Mouse (Mus musculus) neural tube, embryonic 15.5 days (tissue): Measurements from ENCODE around the gene Rpl6. TPM values are rescaled to one million over a fixed set of nuclear protein-coding genes. Genes with fewer than 3 reads are reported as not detected.

Source experiments
- ATAC-seq: fragments of 200-750 bp; cut with Nextera tagmentation; 2 replicates; pipeline ENCODE4 v1.8.0; 2017; ENCODE audit warnings: mild to moderate bottlenecking, moderate TSS enrichment, moderate library complexity; ENCODE audit not compliant: low FRiP score
- H3K27ac ChIP-seq: fragments of 300-500 bp; sonication (generic); replicated peaks from 2 replicates; pipeline ENCODE4 v1.5.1; 2015; ENCODE audit warnings: mild to moderate bottlenecking, inconsistent platforms
- H3K27me3 ChIP-seq: fragments of 300-500 bp; sonication (generic); replicated peaks from 2 replicates; pipeline ENCODE4 v1.6.1; 2015; ENCODE audit warnings: inconsistent platforms
- H3K36me3 ChIP-seq: fragments of 300-500 bp; sonication (generic); 2 replicates; pipeline ENCODE4 v1.6.1; 2015; ENCODE audit warnings: inconsistent platforms
- H3K4me1 ChIP-seq: fragments of 300-500 bp; sonication (generic); 2 replicates; pipeline ENCODE4 v1.6.1; 2015; ENCODE audit warnings: inconsistent platforms
- H3K4me2 ChIP-seq: fragments of 300-500 bp; sonication (generic); 2 replicates; pipeline ENCODE4 v1.6.1; 2015; ENCODE audit warnings: inconsistent platforms, mild to moderate bottlenecking, moderate library complexity
- H3K4me3 ChIP-seq: fragments of 300-500 bp; sonication (generic); replicated peaks from 2 replicates; pipeline ENCODE4 v1.5.1; 2015; ENCODE audit warnings: mild to moderate bottlenecking, inconsistent platforms
- H3K9ac ChIP-seq: fragments of 300-500 bp; sonication (generic); replicated peaks from 2 replicates; pipeline ENCODE4 v1.6.1; 2015; ENCODE audit warnings: mild to moderate bottlenecking, inconsistent platforms
- H3K9me3 ChIP-seq: fragments of 300-500 bp; sonication (generic); replicated peaks from 2 replicates; pipeline ENCODE4 v1.6.1; 2016; ENCODE audit warnings: inconsistent platforms
- WGBS: fragments of 180-500 bp; shearing (Covaris S2); methylation state at CpG from one replicate; pipeline ENCODE4 v1.1.7; 2015; ENCODE audit warnings: mixed read lengths; 5-methylcytosine and 5-hydroxymethylcytosine counted together
- polyA plus RNA-seq: library from polyadenylated mRNA; unstranded; fragments of >200 nt; fragmentation: Nextera tagmentation; extraction: Ambion mirVana; gene quantifications from 2 replicates; pipeline ENCODE4 v1.2.1, GENCODE M21; 2015

Gene Rpl6
- polyA plus RNA-seq, 1 experiment from 2014 or later = 343 TPM

- Histone ChIP-seq H3K9me3 (no peaks in the 10 kb centered on the region), H3K27me3 (no peaks in the 10 kb centered on the region), H3K4me3 (no peak overlapping the region), H3K36me3 (no peaks in the 10 kb centered on the region), H3K9ac (no peak overlapping the region), H3K4me2 (no peak overlapping the region), H3K4me1 (0 out of 2 replicates have a peak, but pooled peaks cover 2% of the 10 kb centered on the region), H3K27ac (no peak overlapping the region)
- ATAC-seq = no peak
- 95% methylated on average over 1 of the region's 1 CpGs for WGBS
Observed at GRCm38 (mm10) chr5:121243676-121244364, 39.5 kb downstream of the Rpl6 start.

DNA sequence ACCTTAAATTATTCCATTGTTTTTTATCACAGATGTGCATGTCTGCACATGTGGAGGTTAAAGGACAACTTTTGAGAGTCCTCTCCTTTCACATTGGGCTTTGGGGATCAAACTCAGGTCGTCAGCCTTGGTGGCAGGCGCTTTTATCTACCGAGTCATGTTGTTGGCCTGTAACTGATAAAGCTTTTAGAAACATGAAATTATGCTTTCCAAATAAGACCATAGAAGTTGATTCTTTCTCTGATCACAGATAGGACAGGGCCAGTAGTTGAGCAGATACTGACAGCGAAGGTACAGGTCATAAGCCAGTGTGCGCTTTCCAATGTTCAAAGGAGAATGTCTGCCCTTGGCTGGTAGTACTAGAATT, 40.1 kb downstream of the Rpl6 start:
- Histone ChIP-seq H3K9ac (no peak overlapping the region), H3K9me3 (no peaks in the 10 kb centered on the region), H3K4me3 (no peak overlapping the region), H3K4me2 (no peak overlapping the region), H3K27me3 (no peaks in the 10 kb centered on the region), H3K36me3 (no peaks in the 10 kb centered on the region), H3K4me1 (0 out of 2 replicates have a peak, but pooled peaks cover 2% of the 10 kb centered on the region), H3K27ac (no peak overlapping the region)
- 92% methylated on average over 5 of the region's 5 CpGs for WGBS
- no peak for ATAC-seq

DNA sequence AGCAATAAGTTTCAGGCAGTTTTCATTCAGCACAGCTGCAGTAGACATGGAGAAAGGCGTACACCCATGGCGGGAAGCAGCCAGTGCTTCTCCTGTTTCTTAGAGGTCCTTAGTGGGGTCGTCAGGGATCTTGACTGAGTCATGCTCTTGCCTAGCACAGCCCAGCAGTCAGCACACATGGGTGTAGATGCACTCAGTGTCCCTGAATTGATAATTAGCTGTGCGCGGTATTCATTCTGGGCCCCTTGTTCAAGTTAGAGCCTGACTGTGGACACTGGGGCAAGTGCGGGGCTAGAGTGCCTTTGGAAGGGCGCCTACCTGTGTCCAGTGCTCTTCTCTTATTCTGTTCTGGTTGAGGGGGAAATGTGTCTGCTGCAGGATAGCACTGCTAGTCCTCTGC, 40.9 kb downstream of the Rpl6 start:
- H3K9ac ChIP-seq = no peak overlapping the region
- no peak for ATAC-seq
- H3K4me1 ChIP-seq = 0 out of 2 replicates have a peak, but pooled peaks cover 2% of the 10 kb centered on the region
- H3K36me3 ChIP-seq = no peaks in the 10 kb centered on the region
- no peak overlapping the region for H3K4me3 ChIP-seq
- no peaks in the 10 kb centered on the region for H3K9me3 ChIP-seq
- no peak overlapping the region for H3K4me2 ChIP-seq
- H3K27ac ChIP-seq = no peak overlapping the region
- no peaks in the 10 kb centered on the region for H3K27me3 ChIP-seq
- 83% methylated on average over 7 of the region's 7 CpGs for WGBS

- H3K27ac ChIP-seq = no peak overlapping the region
- no peak overlapping the region for H3K4me2 ChIP-seq
- no peak overlapping the region for H3K4me3 ChIP-seq
- peaks cover 1% of the 10 kb centered on the region for H3K36me3 ChIP-seq
- no peak overlapping the region for H3K9ac ChIP-seq
- 83% methylated on average over 3 of the region's 3 CpGs for WGBS
- no peaks in the 10 kb centered on the region for H3K27me3 ChIP-seq
- H3K9me3 ChIP-seq = no peaks in the 10 kb centered on the region
- H3K4me1 ChIP-seq = 0 out of 2 replicates have a peak, but pooled peaks cover 2% of the 10 kb centered on the region
- ATAC-seq = no peak
Observed at GRCm38 (mm10) chr5:121248766-121249394, 44.6 kb downstream of the Rpl6 start.

GRCm38 (mm10) chr5:121249693-121250092, 45.4 kb downstream of the Rpl6 start:
- peaks cover 7% of the 10 kb centered on the region for H3K36me3 ChIP-seq
- no peak overlapping the region for H3K27ac ChIP-seq
- H3K4me1 ChIP-seq = 0 out of 2 replicates have a peak, but pooled peaks cover 2% of the 10 kb centered on the region
- H3K9ac ChIP-seq = no peak overlapping the region
- no peaks in the 10 kb centered on the region for H3K27me3 ChIP-seq
- ATAC-seq = no peak
- WGBS = 94% methylated on average over 3 of the region's 3 CpGs
- H3K4me3 ChIP-seq = no peak overlapping the region
- no peak overlapping the region for H3K4me2 ChIP-seq
- no peaks in the 10 kb centered on the region for H3K9me3 ChIP-seq

DNA sequence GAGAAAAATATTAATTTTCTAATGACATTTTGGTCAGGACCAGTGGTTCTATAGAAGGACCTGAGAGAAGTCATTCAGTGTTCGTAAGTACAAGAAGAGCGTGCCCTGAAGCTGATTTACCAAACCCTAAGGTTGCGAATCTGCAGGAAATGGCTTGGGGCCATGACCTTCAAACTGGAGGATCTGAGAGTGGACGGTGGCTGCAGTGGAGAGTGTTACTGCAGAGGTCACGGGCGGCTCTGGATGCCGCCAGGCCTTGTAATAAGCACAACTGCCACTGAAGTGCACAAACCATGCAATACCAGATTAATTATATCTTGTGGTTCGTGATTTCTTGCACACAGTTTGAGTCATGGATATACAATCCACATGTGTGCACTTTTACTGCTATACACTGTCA, 47.5 kb downstream of the Rpl6 start:
- ATAC-seq = no peak
- no peak overlapping the region for H3K4me3 ChIP-seq
- WGBS = 74% methylated on average over 8 of the region's 8 CpGs
- no peak overlapping the region for H3K9ac ChIP-seq
- H3K36me3 ChIP-seq = peaks cover 17% of the 10 kb centered on the region
- no peak overlapping the region for H3K27ac ChIP-seq
- H3K9me3 ChIP-seq = no peaks in the 10 kb centered on the region
- H3K4me2 ChIP-seq = no peak overlapping the region
- no peaks in the 10 kb centered on the region for H3K27me3 ChIP-seq
- H3K4me1 ChIP-seq = 0 out of 2 replicates have a peak, but pooled peaks cover 3% of the 10 kb centered on the region

- 0 out of 2 replicates have a peak, but pooled peaks cover 3% of the 10 kb centered on the region for H3K4me1 ChIP-seq
- H3K9ac ChIP-seq = no peak overlapping the region
- 85% methylated on average over 18 of the region's 18 CpGs for WGBS
- no peaks in the 10 kb centered on the region for H3K27me3 ChIP-seq
- H3K9me3 ChIP-seq = no peaks in the 10 kb centered on the region
- H3K4me3 ChIP-seq = no peak overlapping the region
- H3K4me2 ChIP-seq = no peak overlapping the region
- no peak for ATAC-seq
- peaks cover 25% of the 10 kb centered on the region for H3K36me3 ChIP-seq
- no peak overlapping the region for H3K27ac ChIP-seq
Observed at GRCm38 (mm10) chr5:121253816-121254497, 49.7 kb downstream of the Rpl6 start.

DNA sequence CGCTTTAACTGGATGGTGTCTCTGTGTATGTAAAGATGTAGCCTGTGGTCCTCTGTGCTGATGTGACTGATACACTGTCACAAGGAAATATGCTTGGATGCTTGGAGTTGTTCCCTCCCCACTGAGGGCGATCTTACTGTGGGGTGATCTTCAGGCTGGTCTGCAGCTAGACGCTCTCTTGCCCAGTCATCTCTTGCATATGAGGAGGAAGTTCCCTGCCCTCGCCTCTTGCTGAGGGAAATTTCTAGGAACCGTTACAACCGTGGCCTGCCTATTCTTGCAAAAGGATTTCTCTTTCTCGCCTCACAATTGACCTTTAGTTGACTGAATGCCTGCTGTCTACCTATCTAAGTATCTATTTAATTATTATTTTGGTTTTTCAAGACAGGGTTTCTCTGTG, 50.7 kb downstream of the Rpl6 start:
- Histone ChIP-seq H3K27ac (no peak overlapping the region), H3K36me3 (peaks cover 29% of the 10 kb centered on the region), H3K27me3 (no peaks in the 10 kb centered on the region), H3K4me3 (no peak overlapping the region), H3K4me1 (0 out of 2 replicates have a peak, but pooled peaks cover 3% of the 10 kb centered on the region), H3K9me3 (no peaks in the 10 kb centered on the region), H3K4me2 (no peak overlapping the region), H3K9ac (no peak overlapping the region)
- WGBS = 92% methylated on average over 7 of the region's 7 CpGs
- no peak for ATAC-seq

Other genes starting within 250 kb of the Rpl6 start
- gene Rph3a, start 194.4 kb upstream of the Rpl6 start, polyA plus RNA-seq = 22.1 and 25.6 TPM in 2 replicates
- gene Ptpn11, start 13.1 kb upstream of the Rpl6 start, polyA plus RNA-seq = 18.2 and 20.0 TPM in 2 replicates
- 16.4 and 18.0 TPM in 2 replicates for gene Hectd4, start 15.7 kb downstream of the Rpl6 start, polyA plus RNA-seq
- 115 and 117 TPM in 2 replicates for gene Trafd1, start 181.2 kb downstream of the Rpl6 start, polyA plus RNA-seq
- gene Naa25, start 193.5 kb downstream of the Rpl6 start, polyA plus RNA-seq = 56.6 and 59.4 TPM in 2 replicates
- gene Tmem116, start 247.4 kb downstream of the Rpl6 start, polyA plus RNA-seq = 1.8 TPM in 2 replicates
- gene Erp29, start 248.0 kb downstream of the Rpl6 start, polyA plus RNA-seq = 183 and 192 TPM in 2 replicates